Mouse (Mus musculus) lung, postnatal 0 days (tissue): ENCODE measurements around the gene Znrf3.
A peak's percentile ranks its signal among the peaks of the same experiment; 100 is the strongest.

ENCODE experiments used
- CTCF ChIP-seq: IDR thresholded peaks from 2 replicates; pipeline ENCODE4 v1.5.1; 2016; ENCODE audit warnings: antibody characterized with exemption, mild to moderate bottlenecking
- EP300 ChIP-seq: IDR thresholded peaks from 2 replicates; pipeline ENCODE4 v1.6.1; 2016; ENCODE audit warnings: antibody characterized with exemption, mild to moderate bottlenecking, control low read depth

DNA sequence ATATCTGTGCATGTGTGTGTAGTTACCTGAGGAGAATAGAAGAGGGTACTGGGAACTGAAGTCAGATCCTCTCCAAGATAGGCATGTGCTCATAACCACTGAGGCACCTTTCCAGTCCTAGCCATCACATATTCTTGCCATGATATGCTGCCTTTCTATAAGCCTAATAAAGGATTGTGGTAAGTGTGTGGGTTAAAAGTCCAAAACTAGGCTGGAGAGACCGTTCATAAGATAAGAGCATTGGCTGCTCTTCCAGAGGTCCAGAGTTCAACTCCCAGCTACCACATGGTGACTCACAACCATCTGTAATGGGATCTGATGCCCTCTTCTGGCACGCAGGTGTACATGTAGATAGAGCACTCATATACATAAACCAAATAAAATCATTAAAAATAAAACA, 160.7 kb downstream of the Znrf3 start:
- 0 out of 2 replicates have a peak, but pooled peaks have one; percentile 10 for TF ChIP-seq CTCF
- TF ChIP-seq EP300 = no peak
